Mouse (Mus musculus): ENCODE measurements around the gene Gm10309. TPM values are rescaled to one million over a fixed set of nuclear protein-coding genes. Genes with fewer than 3 reads are reported as not detected.

The Gm10309 gene
- polyA plus RNA-seq, 1 experiment from 2014 or later, result 0.13 TPM

GRCm38 (mm10) chr17:86471684-86472083 lies 33.3 kb downstream of the Gm10309 start:
- H3K27ac ChIP-seq (replicated peaks; ENCODE audit: low read depth, low read length), result no peak overlapping the region
- H3K4me1 ChIP-seq (ENCODE audit: control insufficient read depth, insufficient read depth, low read length), result 0 out of 2 replicates have a peak, but pooled peaks cover 3% of the 10 kb centered on the region
- H3K9me3 ChIP-seq (ENCODE audit: control insufficient read depth, low read length), result no peaks in the 10 kb centered on the region
- ATAC-seq (ENCODE audit: low FRiP score, low TSS enrichment), result no peak
- no peak overlapping the region for H3K4me3 ChIP-seq (replicated peaks; ENCODE audit: low read depth, low read length)
- peak; percentile 80 for DNase-seq
- H3K4me2 ChIP-seq (ENCODE audit: low read length), result no peak overlapping the region
- H3K9ac ChIP-seq (replicated peaks; ENCODE audit: low read length), result no peak overlapping the region
- H3K36me3 ChIP-seq (ENCODE audit: control insufficient read depth, insufficient read depth, low read length), result no peaks in the 10 kb centered on the region
- WGBS, result 47% methylated on average over 5 of the region's 5 CpGs
- H3K27me3 ChIP-seq (ENCODE audit: control insufficient read depth, insufficient read depth, low read length), result peaks cover 14% of the 10 kb centered on the region; the same call in 1 of the 2 replicates

GRCm38 (mm10) chr17:86470160-86470559 lies 34.9 kb downstream of the Gm10309 start:
- Histone ChIP-seq H3K4me1 (ENCODE audit: control insufficient read depth, insufficient read depth, low read length) (peaks cover 11% of the 10 kb centered on the region), H3K9me3 (ENCODE audit: control insufficient read depth, low read length) (no peaks in the 10 kb centered on the region), H3K4me2 (ENCODE audit: low read length) (no peak overlapping the region), H3K36me3 (ENCODE audit: control insufficient read depth, insufficient read depth, low read length) (no peaks in the 10 kb centered on the region), H3K4me3 (replicated peaks; ENCODE audit: low read depth, low read length) (no peak overlapping the region), H3K27me3 (ENCODE audit: control insufficient read depth, insufficient read depth, low read length) (peaks cover 14% of the 10 kb centered on the region; the same call in 1 of the 2 replicates), H3K9ac (replicated peaks; ENCODE audit: low read length) (no peak overlapping the region), H3K27ac (replicated peaks; ENCODE audit: low read depth, low read length) (no peak overlapping the region)
- DNase-seq, result no peak
- 91% methylated on average over 5 of the region's 5 CpGs for WGBS
- no peak for ATAC-seq (ENCODE audit: low FRiP score, low TSS enrichment)

GRCm38 (mm10) chr17:86467967-86468366 lies 37.1 kb downstream of the Gm10309 start:
- H3K36me3 ChIP-seq (ENCODE audit: control insufficient read depth, insufficient read depth, low read length), result no peaks in the 10 kb centered on the region
- 59% methylated on average over 5 of the region's 5 CpGs for WGBS
- H3K9me3 ChIP-seq (ENCODE audit: control insufficient read depth, low read length), result no peaks in the 10 kb centered on the region
- no peak overlapping the region for H3K4me2 ChIP-seq (ENCODE audit: low read length)
- no peak for ATAC-seq (ENCODE audit: low FRiP score, low TSS enrichment)
- H3K27me3 ChIP-seq (ENCODE audit: control insufficient read depth, insufficient read depth, low read length), result peaks cover 14% of the 10 kb centered on the region; the same call in 1 of the 2 replicates
- no peak overlapping the region for H3K4me3 ChIP-seq (replicated peaks; ENCODE audit: low read depth, low read length)
- DNase-seq, result no peak
- no peak overlapping the region for H3K27ac ChIP-seq (replicated peaks; ENCODE audit: low read depth, low read length)
- H3K9ac ChIP-seq (replicated peaks; ENCODE audit: low read length), result no peak overlapping the region
- H3K4me1 ChIP-seq (ENCODE audit: control insufficient read depth, insufficient read depth, low read length), result peaks cover 17% of the 10 kb centered on the region

GRCm38 (mm10) chr17:86467291-86467898 lies 37.6 kb downstream of the Gm10309 start:
- H3K4me3 ChIP-seq (replicated peaks; ENCODE audit: low read depth, low read length), result no peak overlapping the region
- no peaks in the 10 kb centered on the region for H3K36me3 ChIP-seq (ENCODE audit: control insufficient read depth, insufficient read depth, low read length)
- H3K27me3 ChIP-seq (ENCODE audit: control insufficient read depth, insufficient read depth, low read length), result peaks cover 14% of the 10 kb centered on the region; the same call in 1 of the 2 replicates
- 44% methylated on average over 10 of the region's 10 CpGs for WGBS
- no peak overlapping the region for H3K4me2 ChIP-seq (ENCODE audit: low read length)
- ATAC-seq (ENCODE audit: low FRiP score, low TSS enrichment) (no peak), DNase-seq (no peak)
- 0 out of 2 replicates have a peak overlapping the region, but pooled peaks have one; percentile 4 for H3K9ac ChIP-seq (replicated peaks; ENCODE audit: low read length)
- H3K27ac ChIP-seq (replicated peaks; ENCODE audit: low read depth, low read length), result no peak overlapping the region
- no peaks in the 10 kb centered on the region for H3K9me3 ChIP-seq (ENCODE audit: control insufficient read depth, low read length)
- peaks cover 17% of the 10 kb centered on the region for H3K4me1 ChIP-seq (ENCODE audit: control insufficient read depth, insufficient read depth, low read length)

GRCm38 (mm10) chr17:86466871-86467270 lies 38.2 kb downstream of the Gm10309 start:
- DNase-seq, result peak; percentile 21
- Histone ChIP-seq H3K4me2 (ENCODE audit: low read length) (no peak overlapping the region), H3K27ac (replicated peaks; ENCODE audit: low read depth, low read length) (no peak overlapping the region), H3K4me1 (ENCODE audit: control insufficient read depth, insufficient read depth, low read length) (peaks cover 17% of the 10 kb centered on the region), H3K9me3 (ENCODE audit: control insufficient read depth, low read length) (no peaks in the 10 kb centered on the region), H3K4me3 (replicated peaks; ENCODE audit: low read depth, low read length) (no peak overlapping the region), H3K27me3 (ENCODE audit: control insufficient read depth, insufficient read depth, low read length) (peaks cover 14% of the 10 kb centered on the region), H3K9ac (replicated peaks; ENCODE audit: low read length) (0 out of 2 replicates have a peak overlapping the region, but pooled peaks have one; percentile 4), H3K36me3 (ENCODE audit: control insufficient read depth, insufficient read depth, low read length) (no peaks in the 10 kb centered on the region)
- no peak for ATAC-seq (ENCODE audit: low FRiP score, low TSS enrichment)
- WGBS, result 35% methylated on average over 7 of the region's 7 CpGs

- Histone ChIP-seq H3K27ac (replicated peaks; ENCODE audit: low read depth, low read length) (no peak overlapping the region), H3K9ac (replicated peaks; ENCODE audit: low read length) (no peak overlapping the region), H3K4me2 (ENCODE audit: low read length) (peak overlapping the region; percentile 4; the same call in 1 of the 2 replicates), H3K4me3 (replicated peaks; ENCODE audit: low read depth, low read length) (no peak overlapping the region), H3K36me3 (ENCODE audit: control insufficient read depth, insufficient read depth, low read length) (no peaks in the 10 kb centered on the region), H3K9me3 (ENCODE audit: control insufficient read depth, low read length) (no peaks in the 10 kb centered on the region), H3K27me3 (ENCODE audit: control insufficient read depth, insufficient read depth, low read length) (peaks cover 14% of the 10 kb centered on the region), H3K4me1 (ENCODE audit: control insufficient read depth, insufficient read depth, low read length) (peaks cover 17% of the 10 kb centered on the region)
- WGBS, result 33% methylated on average over 7 of the region's 7 CpGs
- DNase-seq (no peak), ATAC-seq (ENCODE audit: low FRiP score, low TSS enrichment) (no peak)
Observed at GRCm38 (mm10) chr17:86466412-86466811, 38.6 kb downstream of the Gm10309 start.

GRCm38 (mm10) chr17:86465865-86466264 lies 39.2 kb downstream of the Gm10309 start:
- ATAC-seq (ENCODE audit: low FRiP score, low TSS enrichment), result no peak; the same call in 1 of the 2 replicates
- H3K4me1 ChIP-seq (ENCODE audit: control insufficient read depth, insufficient read depth, low read length), result peaks cover 17% of the 10 kb centered on the region
- no peak overlapping the region for H3K9ac ChIP-seq (replicated peaks; ENCODE audit: low read length)
- H3K27ac ChIP-seq (replicated peaks; ENCODE audit: low read depth, low read length), result no peak overlapping the region
- 11% methylated on average over 13 of the region's 13 CpGs for WGBS
- no peak overlapping the region for H3K4me3 ChIP-seq (replicated peaks; ENCODE audit: low read depth, low read length)
- H3K36me3 ChIP-seq (ENCODE audit: control insufficient read depth, insufficient read depth, low read length), result no peaks in the 10 kb centered on the region
- H3K4me2 ChIP-seq (ENCODE audit: low read length), result peak overlapping the region; percentile 4; the same call in 1 of the 2 replicates
- H3K27me3 ChIP-seq (ENCODE audit: control insufficient read depth, insufficient read depth, low read length), result peaks cover 13% of the 10 kb centered on the region
- H3K9me3 ChIP-seq (ENCODE audit: control insufficient read depth, low read length), result no peaks in the 10 kb centered on the region
- peak; percentile 50 for DNase-seq

- Histone ChIP-seq H3K4me3 (replicated peaks; ENCODE audit: low read depth, low read length) (no peak overlapping the region), H3K4me1 (ENCODE audit: control insufficient read depth, insufficient read depth, low read length) (peaks cover 17% of the 10 kb centered on the region), H3K9ac (replicated peaks; ENCODE audit: low read length) (no peak overlapping the region), H3K4me2 (ENCODE audit: low read length) (no peak overlapping the region), H3K36me3 (ENCODE audit: control insufficient read depth, insufficient read depth, low read length) (no peaks in the 10 kb centered on the region), H3K27ac (replicated peaks; ENCODE audit: low read depth, low read length) (no peak overlapping the region), H3K27me3 (ENCODE audit: control insufficient read depth, insufficient read depth, low read length) (peaks cover 9% of the 10 kb centered on the region), H3K9me3 (ENCODE audit: control insufficient read depth, low read length) (no peaks in the 10 kb centered on the region)
- ATAC-seq (ENCODE audit: low FRiP score, low TSS enrichment) (no peak), DNase-seq (peak; percentile 45)
- 37% methylated on average over 16 of the region's 16 CpGs for WGBS
Observed at GRCm38 (mm10) chr17:86464689-86465363, 40.2 kb downstream of the Gm10309 start.

Data from midbrain, embryonic 14.5 days (tissue).